Mouse (Mus musculus): ENCODE results near the gene Ift88.
A peak's percentile ranks its signal among the peaks of the same experiment; 100 is the strongest.

Gene Ift88

GRCm38 (mm10) chr14:57533214-57533613 lies 109.4 kb downstream of the Ift88 start:
- DNase-seq (ENCODE audit: low spot score): peak; percentile 57

GRCm38 (mm10) chr14:57533841-57534240 lies 110.0 kb downstream of the Ift88 start:
- no peak for DNase-seq (ENCODE audit: low spot score)

- no peak for DNase-seq (ENCODE audit: low spot score)
These were observed 110.5 kb downstream of the Ift88 start for GRCm38 (mm10) chr14:57534346-57534745.

GRCm38 (mm10) chr14:57534961-57535360 lies 111.1 kb downstream of the Ift88 start:
- peak; percentile 13 for DNase-seq (ENCODE audit: low spot score)

- DNase-seq (ENCODE audit: low spot score): peak; percentile 49
These were observed 111.8 kb downstream of the Ift88 start for GRCm38 (mm10) chr14:57535646-57536045.

GRCm38 (mm10) chr14:57536820-57537219 lies 113.0 kb downstream of the Ift88 start:
- DNase-seq (ENCODE audit: low spot score): no peak

GRCm38 (mm10) chr14:57537261-57538015 lies 113.6 kb downstream of the Ift88 start:
- no peak for DNase-seq (ENCODE audit: low spot score)

GRCm38 (mm10) chr14:57540683-57541082 lies 116.8 kb downstream of the Ift88 start:
- DNase-seq (ENCODE audit: low spot score): no peak

GRCm38 (mm10) chr14:57542231-57542630 lies 118.4 kb downstream of the Ift88 start:
- DNase-seq (ENCODE audit: low spot score): no peak

- DNase-seq (ENCODE audit: low spot score): no peak
These were observed 119.7 kb downstream of the Ift88 start for GRCm38 (mm10) chr14:57543420-57544039.

- DNase-seq (ENCODE audit: low spot score): no peak
These were observed 121.7 kb downstream of the Ift88 start for GRCm38 (mm10) chr14:57545526-57545925.

GRCm38 (mm10) chr14:57546131-57546530 lies 122.3 kb downstream of the Ift88 start:
- no peak for DNase-seq (ENCODE audit: low spot score)

- DNase-seq (ENCODE audit: low spot score): no peak
These were observed 122.7 kb downstream of the Ift88 start for GRCm38 (mm10) chr14:57546557-57547021.

- no peak for DNase-seq (ENCODE audit: low spot score)
These were observed 123.2 kb downstream of the Ift88 start for GRCm38 (mm10) chr14:57547062-57547461.

- DNase-seq (ENCODE audit: low spot score): no peak
These were observed 129.1 kb downstream of the Ift88 start for GRCm38 (mm10) chr14:57552945-57553344.

GRCm38 (mm10) chr14:57554434-57554833 lies 130.6 kb downstream of the Ift88 start:
- DNase-seq (ENCODE audit: low spot score): no peak

- DNase-seq (ENCODE audit: low spot score): no peak
These were observed 131.7 kb downstream of the Ift88 start for GRCm38 (mm10) chr14:57555471-57556070.

GRCm38 (mm10) chr14:57556922-57557321 lies 133.1 kb downstream of the Ift88 start:
- DNase-seq (ENCODE audit: low spot score): no peak

- no peak for DNase-seq (ENCODE audit: low spot score)
These were observed 141.8 kb downstream of the Ift88 start for GRCm38 (mm10) chr14:57565626-57566025.

All from adipocyte (in vitro differentiated cells).